ENCODE assay signal across 1 mouse cellular context in genomic region chr4:115734867-115735266, GRCm38 (mm10).
TF ChIP-seq lines count a peak whose summit lies in the region.

No protein-coding gene starts in this region.

TF ChIP-seq in CH12.LX, 34 proteins besides CTCF, POLR2A, EP300 and RAD21:
- TF ChIP-seq RCOR1 (conservative IDR thresholded peaks at IDR 0.05; ENCODE audit: low read depth, low read length) (no peak), MAFK (IDR thresholded peaks at IDR 0.05; ENCODE audit: insufficient replicate concordance, low read length) (peak; percentile 80)
